Mouse (Mus musculus) megakaryocyte, embryonic 14.5 days (primary cell): ENCODE measurements around the gene Napepld. TPM values are rescaled to one million over a fixed set of nuclear protein-coding genes. Genes with fewer than 3 reads are reported as not detected.

Experiments used
- H3K27me3 ChIP-seq: replicated peaks from 2 replicates; pipeline ENCODE3; 2012; ENCODE audit warnings: inconsistent platforms
- H3K36me3 ChIP-seq: replicated peaks from 2 replicates; pipeline ENCODE3; 2012; ENCODE audit warnings: low read length, inconsistent platforms, mixed read lengths
- H3K4me1 ChIP-seq: 2 replicates; pipeline ENCODE4 v1.6.1; 2012; ENCODE audit warnings: inconsistent platforms
- H3K4me3 ChIP-seq: replicated peaks from 2 replicates; pipeline ENCODE3; 2012; ENCODE audit warnings: moderate library complexity, mild to moderate bottlenecking, inconsistent platforms
- H3K9me3 ChIP-seq: 2 replicates; pipeline ENCODE4 v1.6.1; 2012; ENCODE audit warnings: inconsistent platforms
- FLI1 ChIP-seq: IDR thresholded peaks from 2 replicates; pipeline ENCODE4 v1.6.1; 2012; ENCODE audit warnings: low read length, inconsistent platforms, mixed read lengths
- GATA1 ChIP-seq: IDR thresholded peaks from 3 replicates; pipeline ENCODE4 v1.6.1; 2012; ENCODE audit warnings: mixed read lengths, low read length, inconsistent platforms, borderline replicate concordance
- polyA plus RNA-seq: library from polyadenylated mRNA; stranded (reverse); fragments of >175 nt; gene quantifications from 2 replicates; pipeline ENCODE4 v1.2.3, GENCODE M21; 2012; ENCODE audit warnings: low replicate concordance; ENCODE audit not compliant: insufficient read depth

Gene Napepld
- polyA plus RNA-seq, 1 experiment: 0.17 TPM

- TF ChIP-seq FLI1 (no peak), GATA1 (no peak)
- H3K4me1 ChIP-seq: peaks cover 18% of the 10 kb centered on the region
- H3K4me3 ChIP-seq: no peak overlapping the region
- no peaks in the 10 kb centered on the region for H3K27me3 ChIP-seq
- H3K36me3 ChIP-seq: peaks cover 70% of the 10 kb centered on the region
- no peaks in the 10 kb centered on the region for H3K9me3 ChIP-seq
Measured at GRCm38 (mm10) chr5:21656912-21657311, 44.3 kb downstream of the Napepld start.

DNA sequence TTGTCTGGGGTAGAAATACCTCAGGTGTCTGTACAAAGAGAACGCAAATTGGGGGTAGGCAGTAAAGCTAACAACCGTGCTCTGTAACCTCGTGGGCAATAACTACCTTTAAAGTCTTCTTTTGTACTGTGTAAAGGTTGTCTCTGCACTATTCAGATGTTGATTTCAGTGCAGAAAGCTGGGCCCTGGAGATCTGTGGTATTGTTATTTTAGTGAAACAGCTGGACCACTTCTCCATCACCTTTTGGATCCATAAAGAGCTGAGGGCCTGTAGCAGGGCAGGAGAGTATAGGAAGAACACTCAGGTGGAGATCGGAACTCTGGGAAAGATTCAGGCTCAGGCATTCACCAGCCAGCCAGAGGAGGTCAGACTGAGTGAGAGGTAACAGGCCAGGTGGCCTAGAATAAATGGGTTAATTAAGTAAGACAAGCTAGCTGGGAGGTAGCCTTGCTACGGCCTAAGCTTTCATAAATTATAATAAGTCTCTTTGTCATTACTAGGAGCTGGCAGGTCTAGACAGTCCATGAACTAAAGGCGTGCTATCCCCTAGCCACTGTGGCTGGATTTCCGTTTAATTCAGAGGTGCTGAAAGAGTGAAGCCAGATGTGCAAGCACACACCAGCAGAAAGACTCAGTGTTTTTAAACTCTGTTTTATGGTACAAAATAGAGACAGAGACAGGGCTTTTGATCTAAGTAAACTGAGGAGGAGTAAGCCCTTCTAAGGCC, 49.1 kb downstream of the Napepld start:
- Histone ChIP-seq H3K36me3 (peaks cover 68% of the 10 kb centered on the region), H3K9me3 (no peaks in the 10 kb centered on the region), H3K4me1 (peaks cover 5% of the 10 kb centered on the region; the same call in 1 of the 2 replicates), H3K4me3 (no peak overlapping the region), H3K27me3 (no peaks in the 10 kb centered on the region)
- no peak for TF ChIP-seq GATA1
- no peak for TF ChIP-seq FLI1

GRCm38 (mm10) chr5:21650736-21651135, 50.5 kb downstream of the Napepld start:
- Histone ChIP-seq H3K27me3 (no peaks in the 10 kb centered on the region), H3K4me3 (no peak overlapping the region), H3K36me3 (peaks cover 63% of the 10 kb centered on the region), H3K4me1 (peaks cover 15% of the 10 kb centered on the region), H3K9me3 (no peaks in the 10 kb centered on the region)
- TF ChIP-seq FLI1 (no peak), GATA1 (no peak)

- H3K36me3 ChIP-seq: peaks cover 31% of the 10 kb centered on the region
Measured at GRCm38 (mm10) chr5:21646133-21646491, 55.1 kb downstream of the Napepld start.

DNA sequence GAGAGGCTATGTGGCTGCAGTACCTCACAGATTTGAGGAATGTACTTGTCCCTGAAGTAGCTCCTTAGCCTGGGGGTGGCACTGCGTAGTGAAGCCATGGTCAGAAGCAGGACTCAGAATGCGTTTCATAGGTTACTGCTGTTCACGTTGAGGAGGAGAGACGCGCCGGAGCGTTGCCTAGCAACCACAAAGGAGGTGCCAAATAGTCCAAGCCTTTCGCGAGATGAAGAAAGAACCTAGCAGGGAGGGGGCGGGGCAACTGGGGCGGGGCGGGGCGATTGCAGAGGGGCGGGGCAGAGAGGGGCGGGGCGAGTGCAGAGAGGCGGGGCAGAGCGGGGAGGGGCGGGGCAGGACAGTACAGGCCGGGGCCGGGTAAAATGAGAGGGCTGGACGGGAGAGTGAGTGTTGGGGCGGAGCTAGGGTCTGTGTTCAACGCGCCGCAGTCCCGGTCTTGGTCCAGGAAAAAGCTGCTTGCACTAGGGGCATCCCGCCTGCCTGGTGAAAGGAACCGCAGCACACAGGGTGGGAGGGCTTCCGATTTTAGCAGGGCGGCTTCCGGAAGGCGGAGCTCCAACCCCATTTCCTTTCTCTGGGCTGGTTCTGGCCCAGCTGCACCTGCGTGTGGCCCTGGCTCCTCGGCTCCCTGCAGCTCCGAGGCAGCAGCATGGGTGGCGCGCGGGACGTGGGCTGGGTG, 55.6 kb downstream of the Napepld start, which contains the start of the genes Fbxl13 and Armc10:
Fbxl13 (minus strand) TSS at position 196 of the 694 bp plus-strand sequence.
Armc10 (plus strand) TSS at position 375 of the 694 bp plus-strand sequence.
- Histone ChIP-seq H3K27me3 (peaks cover 10% of the 10 kb centered on the region), H3K36me3 (peaks cover 26% of the 10 kb centered on the region), H3K9me3 (no peaks in the 10 kb centered on the region), H3K4me3 (peak within 1 kb of the TSS; percentile 97), H3K4me1 (peaks cover 32% of the 10 kb centered on the region)
- TF ChIP-seq FLI1: no peak
- TF ChIP-seq GATA1: no peak

More at GRCm38 (mm10) chr5:21646133-21646491, 55.1 kb downstream of the Napepld start:
- Histone ChIP-seq H3K27me3 (peaks cover 10% of the 10 kb centered on the region), H3K9me3 (no peaks in the 10 kb centered on the region), H3K4me1 (peaks cover 30% of the 10 kb centered on the region), H3K4me3 (peak overlapping the region; percentile 97)
- TF ChIP-seq GATA1 (no peak), FLI1 (no peak)

DNA sequence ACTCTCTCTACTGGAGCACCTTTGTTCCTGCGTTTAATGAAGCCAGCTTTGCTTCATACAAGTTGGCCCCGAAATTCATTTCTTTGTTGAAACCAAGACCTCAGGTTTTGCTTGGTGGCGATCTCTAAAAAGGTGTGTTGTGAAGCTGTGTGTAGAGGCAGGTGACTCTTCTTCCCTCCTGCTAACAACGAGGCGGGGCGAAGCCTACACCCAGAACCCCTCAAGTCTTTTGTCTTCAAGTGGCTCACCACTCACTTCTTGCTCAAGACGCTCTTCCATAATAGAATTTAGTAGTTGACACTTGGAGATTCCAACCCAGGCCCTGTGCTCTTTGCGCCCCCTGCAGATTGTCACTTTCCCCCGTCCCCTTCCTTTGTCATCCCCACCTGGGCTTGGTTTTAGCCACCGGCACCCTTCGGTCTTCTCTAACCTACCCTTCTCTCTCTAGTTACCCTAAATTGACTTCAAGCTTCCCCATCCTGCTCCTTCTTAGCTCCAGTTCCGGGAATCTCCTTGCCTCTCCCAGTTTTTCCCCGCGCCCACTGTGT, 56.2 kb downstream of the Napepld start:
- H3K27me3 ChIP-seq: peaks cover 10% of the 10 kb centered on the region
- peaks cover 38% of the 10 kb centered on the region for H3K4me1 ChIP-seq
- peak overlapping the region; percentile 97 for H3K4me3 ChIP-seq
- peaks cover 19% of the 10 kb centered on the region for H3K36me3 ChIP-seq
- H3K9me3 ChIP-seq: no peaks in the 10 kb centered on the region
- TF ChIP-seq FLI1: no peak
- TF ChIP-seq GATA1: no peak

GRCm38 (mm10) chr5:21643606-21644005, 57.6 kb downstream of the Napepld start:
- no peak overlapping the region for H3K4me3 ChIP-seq
- peaks cover 40% of the 10 kb centered on the region for H3K4me1 ChIP-seq
- H3K36me3 ChIP-seq: peaks cover 6% of the 10 kb centered on the region
- H3K9me3 ChIP-seq: no peaks in the 10 kb centered on the region
- peaks cover 13% of the 10 kb centered on the region for H3K27me3 ChIP-seq
- TF ChIP-seq FLI1 (no peak), GATA1 (no peak)

DNA sequence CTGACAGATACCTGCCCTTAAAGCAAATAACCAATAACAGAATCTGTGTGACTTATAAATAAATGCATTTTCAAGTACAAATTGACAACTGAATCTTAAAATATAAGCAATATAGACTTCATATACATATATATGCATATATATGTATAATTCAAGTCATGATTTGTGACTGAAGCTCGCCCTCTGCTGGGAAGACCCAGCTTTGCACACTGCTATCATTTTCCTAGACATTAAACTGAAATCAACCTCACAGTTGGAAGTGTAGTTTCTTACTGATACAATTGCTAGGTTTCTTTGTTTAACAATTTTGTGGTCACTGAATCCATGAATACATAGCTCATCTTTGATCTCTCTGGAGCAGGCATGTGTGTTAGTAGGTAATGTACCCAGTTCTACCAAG, 60.2 kb downstream of the Napepld start:
- peaks cover 20% of the 10 kb centered on the region for H3K27me3 ChIP-seq
- H3K4me3 ChIP-seq: no peak overlapping the region
- no peaks in the 10 kb centered on the region for H3K36me3 ChIP-seq
- TF ChIP-seq GATA1 (no peak), FLI1 (no peak)
- H3K9me3 ChIP-seq: no peaks in the 10 kb centered on the region
- peaks cover 25% of the 10 kb centered on the region for H3K4me1 ChIP-seq

- Histone ChIP-seq H3K4me1 (no peaks in the 10 kb centered on the region), H3K4me3 (no peak overlapping the region), H3K27me3 (no peaks in the 10 kb centered on the region), H3K9me3 (peaks cover 15% of the 10 kb centered on the region; the same call in 1 of the 2 replicates), H3K36me3 (no peaks in the 10 kb centered on the region)
- TF ChIP-seq GATA1 (no peak), FLI1 (no peak)
Measured at GRCm38 (mm10) chr5:21625916-21626315, 75.3 kb downstream of the Napepld start.
